Mouse (Mus musculus) lung, postnatal 25 days (tissue): ENCODE results near the gene Mgll.

Experiments
- DNase-seq: peaks from one replicate; pipeline ENCODE4 v3.0.0; 2022; ENCODE audit warnings: low spot score

The Mgll gene

GRCm38 (mm10) chr6:88829579-88829978, 105.4 kb downstream of the Mgll start:
- DNase-seq: no peak

GRCm38 (mm10) chr6:88830112-88830702, 106.0 kb downstream of the Mgll start:
- no peak for DNase-seq

- peak; percentile 63 for DNase-seq
These were observed 107.2 kb downstream of the Mgll start for GRCm38 (mm10) chr6:88831456-88831855.

GRCm38 (mm10) chr6:88832663-88833062, 108.5 kb downstream of the Mgll start:
- no peak for DNase-seq

GRCm38 (mm10) chr6:88833340-88834140, 109.3 kb downstream of the Mgll start:
- no peak for DNase-seq

- DNase-seq: no peak
These were observed 110.8 kb downstream of the Mgll start for GRCm38 (mm10) chr6:88835047-88835446.

- no peak for DNase-seq
These were observed 112.1 kb downstream of the Mgll start for GRCm38 (mm10) chr6:88836178-88836819.

- DNase-seq: no peak
These were observed 113.8 kb downstream of the Mgll start for GRCm38 (mm10) chr6:88837999-88838398.

- DNase-seq: no peak
These were observed 114.4 kb downstream of the Mgll start for GRCm38 (mm10) chr6:88838613-88839012.

- no peak for DNase-seq
These were observed 115.1 kb downstream of the Mgll start for GRCm38 (mm10) chr6:88839135-88839970.

- no peak for DNase-seq
These were observed 116.0 kb downstream of the Mgll start for GRCm38 (mm10) chr6:88840211-88840610.

- DNase-seq: no peak
These were observed 116.7 kb downstream of the Mgll start for GRCm38 (mm10) chr6:88840791-88841513.

GRCm38 (mm10) chr6:88841514-88841780, 117.2 kb downstream of the Mgll start:
- no peak for DNase-seq

- DNase-seq: peak; percentile 100
These were observed 117.8 kb downstream of the Mgll start, which contains the start of gene Abtb1 for GRCm38 (mm10) chr6:88841781-88842689. Gene Abtb1 (minus strand): TSS chr6:88841984.

- no peak for DNase-seq
These were observed 118.5 kb downstream of the Mgll start for GRCm38 (mm10) chr6:88842731-88843151.

- no peak for DNase-seq
These were observed 119.0 kb downstream of the Mgll start for GRCm38 (mm10) chr6:88843241-88843640.

- no peak for DNase-seq
These were observed 119.8 kb downstream of the Mgll start for GRCm38 (mm10) chr6:88843781-88844725.

- no peak for DNase-seq
These were observed 120.8 kb downstream of the Mgll start for GRCm38 (mm10) chr6:88844901-88845565.

GRCm38 (mm10) chr6:88847571-88847970, 123.4 kb downstream of the Mgll start:
- DNase-seq: no peak
